Mouse (Mus musculus): ENCODE data around the gene Nap1l5.
"Not testable (repeated sequence)": the region's sequence is repeated elsewhere in the genome, so short reads cannot be mapped to it uniquely, and the experiment has no call there.

Nap1l5 gene

DNA sequence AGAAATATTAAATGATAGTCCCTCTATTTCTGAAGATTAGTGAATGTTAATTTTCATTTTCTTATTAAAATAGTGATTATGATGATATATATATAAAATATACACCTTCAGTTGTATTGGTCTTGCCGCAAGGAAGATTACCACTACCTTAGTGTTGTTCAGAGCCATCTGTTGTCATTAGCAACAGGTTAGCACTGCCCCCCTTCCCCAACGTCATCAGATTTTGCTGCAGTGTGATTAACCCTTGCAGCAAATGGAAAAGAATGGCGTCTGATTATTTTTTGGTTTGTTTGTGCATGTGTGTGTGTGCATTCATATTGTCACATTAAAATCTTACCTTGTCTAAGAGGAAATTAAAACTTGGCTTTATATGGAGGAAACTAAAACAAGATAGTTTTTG, 2.3 kb downstream of the Nap1l5 start:
- DNase-seq (ENCODE audit: low spot score), result no peak

DNA sequence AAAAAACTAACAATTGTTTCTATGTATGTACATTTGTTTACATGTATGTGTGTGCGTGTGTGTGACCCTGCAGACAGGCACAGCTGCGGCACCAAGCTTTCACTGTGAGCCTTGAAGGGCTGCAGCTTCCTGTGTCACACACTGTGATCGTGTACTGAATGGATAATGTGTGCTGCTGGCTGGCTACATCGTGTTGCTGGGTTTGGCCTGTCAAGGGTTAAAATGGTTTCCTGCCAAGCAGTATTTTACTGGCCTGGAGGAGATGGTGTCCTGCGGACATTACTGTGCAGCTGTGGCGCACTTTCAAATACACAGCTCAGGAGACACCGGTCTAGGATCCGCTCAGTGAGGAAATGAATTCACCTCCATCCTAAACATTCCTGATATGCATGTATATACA, 3.7 kb downstream of the Nap1l5 start:
- peak; percentile 39 for DNase-seq (ENCODE audit: low spot score)

- no peak for DNase-seq (ENCODE audit: low spot score)
Observed at GRCm38 (mm10) chr6:58900536-58900935, 6.3 kb downstream of the Nap1l5 start.

- no peak for DNase-seq (ENCODE audit: low spot score)
Observed at GRCm38 (mm10) chr6:58899076-58899475, 7.8 kb downstream of the Nap1l5 start.

DNA sequence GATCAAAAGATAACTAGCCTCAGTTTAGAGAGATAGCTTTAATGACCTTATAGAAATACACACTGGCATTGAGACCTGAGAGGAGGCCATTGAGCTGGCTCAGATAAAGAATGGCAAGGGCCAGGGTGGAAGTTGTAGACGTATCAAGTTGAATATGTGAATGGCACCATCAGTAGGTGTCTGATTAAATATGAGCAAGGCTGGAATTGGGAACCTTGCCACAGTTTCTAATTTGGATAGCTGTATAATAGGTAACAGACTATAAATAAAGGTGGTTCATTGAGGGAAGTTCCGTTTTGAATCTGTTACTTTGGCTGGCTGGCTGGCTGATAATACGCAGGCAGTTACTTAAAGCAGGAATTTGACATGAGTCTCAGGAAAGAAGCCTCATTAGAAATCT, 10.2 kb downstream of the Nap1l5 start:
- no peak for DNase-seq (ENCODE audit: low spot score)

DNA sequence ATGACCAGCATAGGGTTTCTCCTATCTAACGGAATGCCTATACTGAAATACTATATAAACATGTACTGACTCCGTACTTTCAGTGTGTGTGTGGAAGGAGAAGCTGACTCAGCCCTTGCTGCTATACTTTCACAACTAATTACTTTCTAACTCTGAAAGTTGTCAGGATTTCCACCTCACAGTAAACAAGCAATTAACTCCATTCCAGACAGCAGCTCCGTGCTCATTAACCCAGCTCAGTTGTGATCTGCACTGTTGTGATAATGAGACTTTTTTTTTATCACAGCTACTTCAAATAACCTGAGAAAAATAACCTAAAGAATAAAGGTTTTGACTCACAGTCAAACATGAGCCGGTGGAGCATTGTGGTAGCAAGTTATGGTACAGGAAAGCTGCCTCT, 11.9 kb downstream of the Nap1l5 start:
- DNase-seq (ENCODE audit: low spot score), result no peak

- no peak for DNase-seq (ENCODE audit: low spot score)
Observed at GRCm38 (mm10) chr6:58893307-58893706, 13.6 kb downstream of the Nap1l5 start.

DNA sequence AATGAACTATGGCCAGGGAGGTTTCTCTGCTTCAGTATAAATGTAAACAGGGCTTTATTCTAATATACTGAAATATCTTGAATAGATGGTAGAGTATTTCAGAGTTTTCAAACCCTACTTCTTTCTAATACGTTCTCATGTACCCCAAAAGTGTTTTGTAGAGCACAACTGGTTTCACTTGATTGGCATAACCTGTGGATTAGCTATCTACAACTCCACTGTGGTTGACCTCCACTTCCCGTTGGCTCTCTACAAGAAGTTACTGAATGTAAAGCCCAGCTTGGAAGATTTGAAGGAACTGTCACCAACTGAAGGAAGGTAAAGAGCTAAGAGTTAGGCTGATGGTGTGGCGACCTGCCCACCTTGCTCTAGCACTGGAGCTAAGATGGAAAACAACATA, 17.0 kb downstream of the Nap1l5 start:
- no peak for DNase-seq (ENCODE audit: low spot score)

- no peak for DNase-seq (ENCODE audit: low spot score)
Observed at GRCm38 (mm10) chr6:58882271-58882670, 24.6 kb downstream of the Nap1l5 start.

- DNase-seq (ENCODE audit: low spot score), result no peak
Observed at GRCm38 (mm10) chr6:58881363-58881762, 25.5 kb downstream of the Nap1l5 start.

GRCm38 (mm10) chr6:58880861-58881260, 26.0 kb downstream of the Nap1l5 start:
- DNase-seq (ENCODE audit: low spot score), result no peak

DNA sequence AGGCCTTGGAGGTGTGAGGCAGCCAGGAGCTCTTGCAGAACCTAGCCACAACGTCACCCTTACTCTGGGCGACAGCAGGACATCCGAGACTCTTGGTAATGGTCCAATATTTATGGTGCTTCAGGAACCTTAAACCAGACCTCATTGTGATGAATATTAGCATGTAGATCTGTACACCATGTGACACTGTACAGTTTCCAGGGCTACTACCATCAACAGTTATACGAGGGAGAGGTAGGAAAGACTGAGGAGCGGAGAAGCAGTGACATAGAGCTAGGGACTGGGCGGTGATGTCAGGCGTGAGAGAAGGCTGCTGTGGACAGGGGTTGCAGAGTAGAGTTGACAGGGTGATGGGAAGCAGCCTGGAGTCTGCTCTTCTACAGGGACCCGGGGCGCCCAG, 26.9 kb downstream of the Nap1l5 start:
- DNase-seq (ENCODE audit: low spot score), result no peak

DNA sequence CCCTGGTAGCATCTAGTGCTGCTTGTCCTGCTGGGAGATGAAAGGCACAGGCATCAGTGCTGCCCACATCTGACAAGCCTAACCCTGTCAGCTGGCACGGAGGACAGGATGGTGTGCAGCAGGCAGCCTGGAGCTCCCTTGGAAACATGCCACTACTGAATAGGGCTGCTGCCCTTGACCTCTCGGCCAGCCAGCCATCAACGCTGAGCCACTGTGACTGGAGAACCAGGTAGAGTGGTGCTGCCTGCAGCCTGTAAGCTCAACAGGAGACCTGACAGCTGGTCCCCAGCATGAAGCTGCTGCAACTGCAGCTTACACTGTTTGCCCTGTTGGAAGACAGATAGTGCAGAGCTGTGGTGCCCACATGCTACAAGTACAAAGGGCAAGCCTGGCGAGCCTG, 27.3 kb downstream of the Nap1l5 start:
- no peak for DNase-seq (ENCODE audit: low spot score)

- DNase-seq (ENCODE audit: low spot score), result not testable (repeated sequence)
Observed at GRCm38 (mm10) chr6:58867858-58868257, 39.0 kb downstream of the Nap1l5 start.

DNA sequence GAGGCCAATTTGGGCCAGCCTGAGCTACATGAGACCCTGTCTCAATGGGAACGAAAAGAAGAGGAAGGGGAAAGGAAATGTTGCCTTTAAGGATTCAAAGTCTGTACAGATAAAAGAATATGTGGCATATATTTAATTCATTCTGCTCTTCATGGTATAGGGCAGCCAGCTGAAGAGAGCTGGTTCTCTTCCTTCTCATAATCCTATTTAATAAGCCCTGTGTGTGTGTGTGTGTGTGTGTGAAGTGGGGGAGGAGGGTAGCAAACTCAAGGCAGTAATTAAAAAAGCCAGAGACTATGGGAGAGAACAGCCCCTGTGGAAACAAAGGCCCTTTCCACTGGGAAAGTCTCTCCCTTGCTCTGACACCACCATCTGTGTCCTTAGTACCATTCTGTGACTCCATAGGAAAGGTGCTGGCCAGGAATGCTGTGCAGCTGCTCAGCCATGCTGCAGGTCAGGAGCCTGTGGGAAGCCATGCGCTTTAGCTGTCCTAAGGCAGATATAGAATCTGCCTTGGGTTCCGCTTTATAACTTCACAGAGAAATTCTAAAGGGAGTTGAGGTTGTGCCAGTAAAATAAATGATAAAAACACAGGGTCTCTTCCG, 43.1 kb downstream of the Nap1l5 start:
- no peak for DNase-seq (ENCODE audit: low spot score)

- DNase-seq (ENCODE audit: low spot score), result no peak
Observed at GRCm38 (mm10) chr6:58862446-58862993, 44.4 kb downstream of the Nap1l5 start.

GRCm38 (mm10) chr6:58859517-58859916, 47.4 kb downstream of the Nap1l5 start:
- no peak for DNase-seq (ENCODE audit: low spot score)

- no peak for DNase-seq (ENCODE audit: low spot score)
Observed at GRCm38 (mm10) chr6:58856494-58856893, 50.4 kb downstream of the Nap1l5 start.

DNA sequence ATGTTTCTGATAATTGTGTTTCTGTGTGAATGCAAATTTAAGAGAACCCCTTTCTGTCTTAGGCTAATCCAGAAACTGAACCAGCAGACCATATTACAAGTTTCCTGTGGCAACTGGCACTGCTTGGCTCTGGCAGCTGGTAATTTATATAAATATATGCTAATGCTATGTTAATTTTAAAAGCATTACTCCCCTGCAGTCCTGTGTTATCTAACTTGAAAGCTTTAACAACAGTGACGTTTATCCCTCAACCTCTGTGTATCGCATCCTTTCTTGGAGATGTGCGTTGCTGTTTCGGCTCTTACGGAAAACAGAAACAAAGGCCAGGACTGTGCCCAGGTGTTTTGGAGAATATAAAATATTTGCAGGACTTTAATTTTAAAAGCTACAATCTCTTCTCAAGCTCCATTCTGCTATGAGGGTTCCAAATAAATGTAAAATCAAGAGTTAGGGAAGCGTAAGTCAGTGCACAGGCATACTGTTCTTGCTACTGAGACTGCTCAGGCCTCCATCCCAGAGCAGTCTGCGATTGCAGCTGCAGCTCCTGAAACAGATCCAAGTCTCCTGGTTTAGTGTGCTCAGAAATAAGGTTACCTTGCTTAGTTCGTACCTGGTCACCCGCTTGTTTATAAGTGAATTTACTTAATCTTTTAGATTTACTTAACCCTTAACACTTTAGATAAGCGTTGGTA, 51.1 kb downstream of the Nap1l5 start:
- no peak for DNase-seq (ENCODE audit: low spot score)

Data from left cerebral cortex, adult 11 months (tissue).